Mouse (Mus musculus) lung, postnatal 0 days (tissue): ENCODE results near the gene Ubr4.

Experiments
- CTCF ChIP-seq: IDR thresholded peaks from 2 replicates; pipeline ENCODE4 v1.5.1; 2016; ENCODE audit warnings: antibody characterized with exemption, mild to moderate bottlenecking
- EP300 ChIP-seq: IDR thresholded peaks from 2 replicates; pipeline ENCODE4 v1.6.1; 2016; ENCODE audit warnings: antibody characterized with exemption, mild to moderate bottlenecking, control low read depth

- TF ChIP-seq CTCF (no peak), EP300 (no peak)
These were observed 166.8 kb downstream of the Ubr4 start for GRCm38 (mm10) chr4:139519221-139519620.
